Mouse (Mus musculus) macrophage (primary cell): ENCODE results near the gene Apoa5. TPM values are rescaled to one million over a fixed set of nuclear protein-coding genes. Genes with fewer than 3 reads are reported as not detected.

Experiments used
- H3K27ac ChIP-seq: fragments of 350-480 bp; formaldehyde crosslinking; 2 replicates; pipeline ENCODE4 v1.9.0; 2021
- H3K36me3 ChIP-seq: fragments of 350-480 bp; formaldehyde crosslinking; 2 replicates; pipeline ENCODE4 v1.9.0; 2021; ENCODE audit errors: inconsistent target
- H3K4me3 ChIP-seq: fragments of 350-480 bp; formaldehyde crosslinking; 2 replicates; pipeline ENCODE4 v1.9.0; 2021; ENCODE audit errors: inconsistent target
- H3K79me2 ChIP-seq: fragments of 350-480 bp; formaldehyde crosslinking; 2 replicates; pipeline ENCODE4 v1.9.0; 2021; ENCODE audit errors: inconsistent target
- WGBS: methylation state at CpG from one replicate; pipeline ENCODE4 v1.1.7; 2026; ENCODE audit warnings: inconsistent platforms; ENCODE audit not compliant: missing documents; 5-methylcytosine and 5-hydroxymethylcytosine counted together
- polyA plus RNA-seq: library from polyadenylated mRNA; stranded (reverse); fragments of 250-400 nt; gene quantifications from 3 replicates; pipeline ENCODE4 v1.2.4, GENCODE M21; 2018; ENCODE audit warnings: inconsistent platforms

Gene Apoa5
- polyA plus RNA-seq, 1 experiment from 2014 or later, result not detected

GRCm38 (mm10) chr9:46243122-46243521 lies 25.3 kb upstream of the Apoa5 start:
- 81% methylated on average over 4 of the region's 4 CpGs for whole genome bisulfite sequencing
- no peak overlapping the region for H3K4me3 ChIP-seq
- no peaks in the 10 kb centered on the region for H3K79me2 ChIP-seq

GRCm38 (mm10) chr9:46243584-46243983 lies 24.8 kb upstream of the Apoa5 start:
- H3K27ac ChIP-seq, result no peak overlapping the region
- WGBS, result 82% methylated on average over 8 of the region's 8 CpGs

More at GRCm38 (mm10) chr9:46243122-46243521, 25.3 kb upstream of the Apoa5 start:
- no peak overlapping the region for H3K27ac ChIP-seq
- H3K36me3 ChIP-seq, result no peaks in the 10 kb centered on the region

GRCm38 (mm10) chr9:46246752-46247324 lies 21.6 kb upstream of the Apoa5 start:
- 23% methylated on average over 7 of the region's 11 CpGs for WGBS
- Histone ChIP-seq H3K27ac (no peak overlapping the region), H3K36me3 (no peaks in the 10 kb centered on the region), H3K4me3 (no peak overlapping the region), H3K79me2 (no peaks in the 10 kb centered on the region)

More at GRCm38 (mm10) chr9:46243584-46243983, 24.8 kb upstream of the Apoa5 start:
- Histone ChIP-seq H3K36me3 (no peaks in the 10 kb centered on the region), H3K4me3 (no peak overlapping the region), H3K79me2 (no peaks in the 10 kb centered on the region)

- Histone ChIP-seq H3K36me3 (no peaks in the 10 kb centered on the region), H3K79me2 (no peaks in the 10 kb centered on the region), H3K27ac (no peak overlapping the region), H3K4me3 (no peak overlapping the region)
- 96% methylated on average over 7 of the region's 7 CpGs for WGBS
Measured at GRCm38 (mm10) chr9:46256177-46256576, 12.3 kb upstream of the Apoa5 start.

- no peaks in the 10 kb centered on the region for H3K79me2 ChIP-seq
- H3K27ac ChIP-seq, result no peak overlapping the region
- no peak overlapping the region for H3K4me3 ChIP-seq
Measured at GRCm38 (mm10) chr9:46256658-46257385, 11.6 kb upstream of the Apoa5 start.

GRCm38 (mm10) chr9:46257546-46257945 lies 10.9 kb upstream of the Apoa5 start:
- no peak overlapping the region for H3K4me3 ChIP-seq
- WGBS, result 92% methylated on average over 3 of the region's 3 CpGs
- H3K27ac ChIP-seq, result peak overlapping the region; percentile 2; the same call in 1 of the 2 replicates
- no peaks in the 10 kb centered on the region for H3K36me3 ChIP-seq
- H3K79me2 ChIP-seq, result no peaks in the 10 kb centered on the region

More at GRCm38 (mm10) chr9:46256658-46257385, 11.6 kb upstream of the Apoa5 start:
- no peaks in the 10 kb centered on the region for H3K36me3 ChIP-seq
- 86% methylated on average over 10 of the region's 10 CpGs for WGBS

DNA sequence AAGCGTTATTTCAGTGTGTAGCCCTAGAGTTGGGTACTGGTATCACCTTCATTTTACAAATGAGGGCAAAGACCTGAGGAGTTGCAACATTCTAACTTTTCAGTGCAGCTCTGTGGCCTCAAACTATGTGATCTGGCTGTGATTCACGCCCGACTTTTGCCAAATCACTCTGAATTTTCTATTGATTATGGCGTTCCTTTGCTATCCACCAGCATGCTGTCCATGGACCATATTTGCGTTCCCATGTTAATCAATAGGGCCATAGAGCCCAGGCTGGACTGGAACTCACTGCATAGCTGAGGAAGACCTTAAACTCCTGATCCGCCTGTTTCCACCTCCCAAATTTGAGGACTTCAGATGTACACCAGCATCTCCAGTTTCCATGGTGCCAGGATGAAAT lies 9.3 kb upstream of the Apoa5 start:
- H3K36me3 ChIP-seq, result no peaks in the 10 kb centered on the region
- no peaks in the 10 kb centered on the region for H3K79me2 ChIP-seq
- H3K27ac ChIP-seq, result no peak overlapping the region
- 94% methylated on average over 6 of the region's 6 CpGs for WGBS
- no peak overlapping the region for H3K4me3 ChIP-seq

DNA sequence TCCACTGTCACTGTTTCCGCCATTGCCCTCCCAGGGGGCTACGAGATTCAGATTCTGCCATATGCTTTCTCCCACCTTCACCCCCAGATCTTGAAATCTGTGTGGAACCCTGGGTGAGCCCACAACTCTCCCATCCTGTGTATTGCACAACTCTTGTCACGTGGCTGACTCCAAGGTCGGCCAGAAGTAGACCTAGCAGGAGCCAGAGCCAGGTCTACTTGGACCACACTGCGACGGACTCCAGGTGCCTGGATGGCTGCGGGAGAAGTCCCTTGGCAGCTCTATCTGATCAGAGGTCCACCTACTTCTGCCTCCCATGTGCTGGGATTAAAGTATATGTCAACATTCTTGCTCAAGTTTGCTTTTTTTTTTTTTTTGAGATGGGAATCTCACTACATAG lies 7.3 kb upstream of the Apoa5 start:
- no peak overlapping the region for H3K27ac ChIP-seq
- WGBS, result 61% methylated on average over 4 of the region's 7 CpGs
- no peaks in the 10 kb centered on the region for H3K79me2 ChIP-seq
- H3K36me3 ChIP-seq, result no peaks in the 10 kb centered on the region
- H3K4me3 ChIP-seq, result no peak overlapping the region

- Histone ChIP-seq H3K79me2 (peaks cover 9% of the 10 kb centered on the region), H3K36me3 (no peaks in the 10 kb centered on the region), H3K4me3 (no peak overlapping the region), H3K27ac (no peak overlapping the region)
- 90% methylated on average over 5 of the region's 5 CpGs for WGBS
Measured at GRCm38 (mm10) chr9:46269125-46269524, 692 bp downstream of the Apoa5 start.

GRCm38 (mm10) chr9:46270782-46271181 lies 2.3 kb downstream of the Apoa5 start:
- peaks cover 10% of the 10 kb centered on the region; the same call in 1 of the 2 replicates for H3K36me3 ChIP-seq
- H3K79me2 ChIP-seq, result peaks cover 17% of the 10 kb centered on the region
- H3K4me3 ChIP-seq, result no peak overlapping the region
- 96% methylated on average over 4 of the region's 4 CpGs for WGBS
- H3K27ac ChIP-seq, result no peak overlapping the region

DNA sequence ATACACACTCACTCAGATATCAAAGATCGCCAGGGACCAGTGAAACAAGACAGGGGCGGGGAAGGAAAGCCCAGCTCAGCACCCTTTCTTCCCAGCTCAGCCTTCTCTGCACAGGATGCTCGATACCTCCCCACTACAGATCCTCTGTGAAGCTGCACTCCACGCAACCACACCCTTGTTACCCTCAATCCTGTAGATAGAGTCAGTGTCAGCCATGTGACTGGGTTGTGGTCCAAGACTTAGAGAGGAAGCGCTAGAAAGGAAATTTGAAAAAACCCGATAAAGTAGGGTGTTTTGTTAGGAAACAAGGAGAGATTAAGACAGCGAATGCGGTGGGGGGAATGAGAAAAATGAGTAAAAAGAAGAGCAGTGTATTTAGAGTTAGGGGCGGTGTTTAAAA lies 3.6 kb downstream of the Apoa5 start:
- Histone ChIP-seq H3K79me2 (peaks cover 17% of the 10 kb centered on the region), H3K4me3 (no peak overlapping the region), H3K27ac (no peak overlapping the region), H3K36me3 (peaks cover 23% of the 10 kb centered on the region)
- 74% methylated on average over 9 of the region's 9 CpGs for WGBS

DNA sequence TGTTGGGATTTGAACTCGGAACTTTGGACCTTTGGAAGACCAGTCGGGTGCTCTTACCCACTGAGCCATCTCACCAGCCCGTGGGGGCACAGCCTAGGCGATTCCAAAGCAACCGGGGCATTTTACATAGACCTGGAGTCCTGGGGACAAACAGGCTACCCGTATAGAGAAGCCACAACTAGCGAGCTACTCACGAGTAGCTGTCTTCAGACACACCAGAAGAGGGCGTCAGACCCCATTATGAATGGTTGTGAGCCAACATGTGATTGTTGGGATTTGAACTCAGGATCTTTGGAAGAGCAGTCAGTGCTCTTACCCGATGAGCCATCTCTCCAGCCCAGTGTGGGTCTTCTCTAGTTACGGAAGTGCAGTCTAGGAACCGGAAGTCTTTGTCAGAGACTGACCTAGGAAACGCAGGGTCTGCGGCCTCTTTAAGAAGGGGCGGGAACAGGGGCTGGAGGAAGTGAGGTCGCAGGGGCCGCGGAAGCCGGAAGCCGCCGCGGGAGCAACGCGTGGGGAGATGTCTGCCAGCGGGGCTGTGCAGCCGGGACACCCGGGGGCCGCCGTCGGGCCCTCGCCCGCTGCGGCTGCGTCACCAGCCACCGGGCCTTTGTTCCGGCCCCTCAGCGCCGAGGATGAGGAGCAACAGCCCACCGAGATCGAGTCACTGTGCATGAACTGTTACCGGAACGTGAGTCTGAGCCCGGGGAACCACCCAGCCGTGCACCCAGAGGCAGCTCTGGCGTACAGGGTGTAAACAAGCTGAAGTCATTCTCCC lies 4.4 kb downstream of the Apoa5 start, which contains the start of gene Zpr1:
Gene Zpr1, plus strand, starts transcription at position 388 of the 778 bp plus-strand sequence.
- H3K36me3 ChIP-seq, result peaks cover 30% of the 10 kb centered on the region
- peaks cover 17% of the 10 kb centered on the region for H3K79me2 ChIP-seq
- H3K4me3 ChIP-seq, result peak within 1 kb of the TSS; percentile 92
- peak within 1 kb of the TSS; percentile 34 for H3K27ac ChIP-seq
- WGBS, result 4% methylated on average over 45 of the region's 45 CpGs

GRCm38 (mm10) chr9:46274494-46274893 lies 6.1 kb downstream of the Apoa5 start:
- Histone ChIP-seq H3K27ac (no peak overlapping the region), H3K79me2 (peaks cover 17% of the 10 kb centered on the region), H3K4me3 (no peak overlapping the region), H3K36me3 (peaks cover 40% of the 10 kb centered on the region)
- WGBS, result 90% methylated on average over 9 of the region's 9 CpGs

DNA sequence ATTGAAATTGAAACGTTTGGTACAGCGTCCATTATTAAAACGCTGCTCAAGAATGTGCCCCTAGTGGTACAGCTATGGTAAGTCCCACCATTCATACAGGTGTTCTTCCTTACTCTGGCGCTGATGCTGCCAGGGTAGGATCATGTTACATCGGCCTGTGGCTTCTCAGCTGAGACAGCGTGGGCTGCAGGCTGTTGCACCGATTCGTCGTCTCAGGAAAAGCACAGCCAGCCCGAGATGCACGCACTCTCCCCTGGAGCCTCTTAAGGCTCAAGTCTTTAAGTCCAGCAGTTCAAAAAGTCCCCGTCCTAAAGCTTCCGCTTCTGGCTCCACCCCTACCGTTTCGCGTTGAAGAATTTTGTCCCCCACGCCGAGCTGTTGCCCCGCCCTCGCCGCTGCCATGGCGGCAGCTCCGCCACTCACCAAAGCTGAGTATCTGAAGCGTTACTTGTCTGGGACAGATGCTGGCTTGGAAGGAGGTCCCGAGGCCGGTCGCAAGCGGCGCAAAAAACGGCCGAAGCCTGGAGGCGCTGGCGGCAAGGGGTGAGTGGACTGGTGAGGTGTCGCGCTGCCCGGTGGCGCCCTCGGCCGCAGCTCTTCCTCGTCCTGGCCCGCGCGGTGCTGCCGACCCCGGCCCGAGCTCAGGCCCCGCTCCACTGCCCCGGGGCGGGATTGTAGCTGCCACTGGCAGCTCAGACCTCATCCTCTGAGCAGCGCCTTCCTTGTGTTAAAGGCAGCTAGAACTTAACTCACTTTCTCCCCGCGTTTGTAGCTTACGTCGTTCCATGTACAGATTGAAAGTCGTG lies 14.4 kb downstream of the Apoa5 start, which contains the start of gene Bud13:
Gene Bud13, plus strand, starts transcription at position 378 of the 806 bp plus-strand sequence.
- peak within 1 kb of the TSS; percentile 42 for H3K27ac ChIP-seq
- H3K79me2 ChIP-seq, result peaks cover 20% of the 10 kb centered on the region
- under 1% methylated on average over 54 of the region's 55 CpGs for WGBS
- peaks cover 39% of the 10 kb centered on the region for H3K36me3 ChIP-seq
- H3K4me3 ChIP-seq, result peak within 1 kb of the TSS; percentile 69
